Mouse (Mus musculus) forebrain, embryonic 10.5 days (tissue): ENCODE measurements around the gene Birc7. TPM values are rescaled to one million over a fixed set of nuclear protein-coding genes. Genes with fewer than 3 reads are reported as not detected.

Source experiments
- DNase-seq: peaks from one replicate; pipeline ENCODE4 v3.0.0-alpha.2; 2017; ENCODE audit warnings: low spot score; ENCODE audit errors: extremely low spot score
- H3K27ac ChIP-seq: fragments of 300-500 bp; sonication (generic); 2 replicates; pipeline ENCODE4 v1.5.1; 2016; ENCODE audit warnings: mild to moderate bottlenecking
- H3K27me3 ChIP-seq: fragments of 300-500 bp; sonication (generic); 2 replicates; pipeline ENCODE4 v1.6.1; 2016; ENCODE audit warnings: mild to moderate bottlenecking; ENCODE audit not compliant: poor library complexity, severe bottlenecking
- H3K36me3 ChIP-seq: fragments of 300-500 bp; sonication (generic); replicated peaks from 2 replicates; pipeline ENCODE4 v1.6.1; 2016; ENCODE audit warnings: mild to moderate bottlenecking, moderate library complexity
- H3K4me1 ChIP-seq: fragments of 300-500 bp; sonication (generic); 2 replicates; pipeline ENCODE4 v1.6.1; 2016
- H3K4me3 ChIP-seq: fragments of 300-500 bp; sonication (generic); 2 replicates; pipeline ENCODE4 v1.5.1; 2016; ENCODE audit warnings: mild to moderate bottlenecking, moderate library complexity
- H3K9me3 ChIP-seq: fragments of 300-500 bp; sonication (generic); 2 replicates; pipeline ENCODE4 v1.6.1; 2016; ENCODE audit warnings: mild to moderate bottlenecking, moderate library complexity
- WGBS: fragments of 180-500 bp; shearing (Covaris S2); methylation state at CpG from one replicate; pipeline ENCODE4 v1.1.7; 2016; 5-methylcytosine and 5-hydroxymethylcytosine counted together
- polyA plus RNA-seq: library from polyadenylated mRNA; unstranded; fragments of >200 nt; fragmentation: Nextera tagmentation; extraction: Ambion mirVana; gene quantifications from 2 replicates; pipeline ENCODE4 v1.2.1, GENCODE M21; 2016

Gene Birc7
- 0.54 and 0.56 TPM in 2 replicates for polyA plus RNA-seq

DNA sequence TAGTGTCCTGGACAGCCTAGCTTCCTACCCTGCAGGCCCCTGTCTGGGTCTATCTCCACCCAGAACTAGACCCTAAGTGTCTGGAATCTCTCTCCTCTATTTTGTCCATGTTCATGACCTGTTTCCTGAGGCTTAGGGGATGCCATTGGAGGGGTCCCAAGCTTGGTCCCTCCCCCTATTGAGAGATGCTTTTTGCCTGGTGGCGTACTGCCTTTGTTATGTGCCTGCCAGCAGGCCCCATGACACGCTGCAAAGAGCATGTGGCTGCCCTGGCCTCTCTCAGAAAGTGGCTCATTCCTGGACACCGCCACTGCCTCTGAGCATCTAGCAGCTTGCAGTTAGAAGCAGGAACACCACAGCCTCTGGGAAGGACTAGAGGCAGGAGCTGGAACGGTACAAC lies at the start of gene Birc7:
TSS of gene Birc7 (plus strand) at position 301 of the 400 bp plus-strand sequence.
- Histone ChIP-seq H3K27ac (peak within 1 kb of the TSS; percentile 36), H3K27me3 (peaks cover 5% of the 10 kb centered on the region; the same call in 1 of the 2 replicates), H3K9me3 (no peaks in the 10 kb centered on the region), H3K4me1 (peaks cover 13% of the 10 kb centered on the region), H3K36me3 (no peaks in the 10 kb centered on the region), H3K4me3 (no peak within 1 kb of the TSS)
- DNase-seq = no peak
- WGBS = 69% methylated on average over 4 of the region's 4 CpGs

DNA sequence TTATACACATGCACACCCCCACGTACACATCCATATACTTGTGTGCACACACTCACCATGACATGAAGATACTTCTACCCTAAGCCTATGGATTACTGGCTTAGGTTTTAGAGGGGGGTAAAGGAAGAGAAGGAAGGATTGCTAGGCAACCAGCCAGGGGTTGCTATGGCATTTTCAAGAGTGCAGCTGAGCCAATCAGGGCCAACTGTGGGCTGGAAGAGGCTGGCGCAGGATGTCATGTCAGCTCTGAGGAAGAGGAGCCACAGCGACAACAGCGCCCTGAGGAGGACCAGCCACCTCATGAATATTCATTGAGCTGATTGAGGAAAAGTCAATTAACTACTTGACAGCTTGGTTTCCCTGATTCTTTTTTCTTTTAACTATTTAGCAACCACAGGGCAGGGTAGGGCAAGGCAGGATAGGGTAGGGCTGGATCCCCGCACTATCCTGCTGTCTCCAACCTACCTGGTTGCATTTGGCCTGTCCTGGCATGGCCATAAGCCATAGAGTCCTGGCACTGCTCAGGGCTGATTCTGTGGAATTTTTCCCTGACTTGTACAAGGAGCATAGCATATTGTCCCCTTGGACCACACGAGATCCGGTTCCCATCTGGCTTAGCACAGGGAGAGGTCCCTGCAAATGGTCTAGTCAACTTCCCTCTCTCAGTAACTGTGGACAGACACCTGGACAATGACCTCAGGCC lies 49.3 kb upstream of the Birc7 start:
- Histone ChIP-seq H3K27me3 (no peaks in the 10 kb centered on the region), H3K36me3 (peaks cover 92% of the 10 kb centered on the region), H3K4me3 (no peak overlapping the region; the same call in 1 of the 2 replicates), H3K4me1 (peaks cover 33% of the 10 kb centered on the region), H3K27ac (peak overlapping the region; percentile 26; the same call in 1 of the 2 replicates), H3K9me3 (no peaks in the 10 kb centered on the region)
- no peak for DNase-seq
- 53% methylated on average over 7 of the region's 7 CpGs for WGBS

DNA sequence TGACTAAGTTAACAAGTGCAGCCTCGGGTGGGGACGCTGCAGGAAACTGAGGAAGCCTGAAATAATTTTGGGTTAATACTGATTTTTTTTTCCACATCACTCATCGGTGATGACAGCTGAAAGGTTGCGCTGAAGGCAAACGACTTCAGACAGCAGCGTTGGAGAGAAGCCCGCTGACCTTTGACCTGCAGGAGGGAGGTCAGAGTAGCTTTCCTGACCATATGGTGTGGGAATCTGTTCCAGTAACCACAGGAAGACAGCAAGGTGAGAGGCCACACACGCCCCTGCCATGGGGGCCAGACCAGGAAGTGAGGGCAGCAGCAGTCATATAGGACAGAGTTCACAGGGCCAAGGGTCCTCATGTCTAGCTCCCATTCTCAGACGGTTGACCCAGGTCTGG lies 47.5 kb upstream of the Birc7 start:
- DNase-seq = no peak
- Histone ChIP-seq H3K4me3 (no peak overlapping the region), H3K9me3 (no peaks in the 10 kb centered on the region), H3K4me1 (peaks cover 44% of the 10 kb centered on the region), H3K27ac (no peak overlapping the region), H3K36me3 (peaks cover 99% of the 10 kb centered on the region), H3K27me3 (no peaks in the 10 kb centered on the region)
- 70% methylated on average over 9 of the region's 9 CpGs for WGBS

DNA sequence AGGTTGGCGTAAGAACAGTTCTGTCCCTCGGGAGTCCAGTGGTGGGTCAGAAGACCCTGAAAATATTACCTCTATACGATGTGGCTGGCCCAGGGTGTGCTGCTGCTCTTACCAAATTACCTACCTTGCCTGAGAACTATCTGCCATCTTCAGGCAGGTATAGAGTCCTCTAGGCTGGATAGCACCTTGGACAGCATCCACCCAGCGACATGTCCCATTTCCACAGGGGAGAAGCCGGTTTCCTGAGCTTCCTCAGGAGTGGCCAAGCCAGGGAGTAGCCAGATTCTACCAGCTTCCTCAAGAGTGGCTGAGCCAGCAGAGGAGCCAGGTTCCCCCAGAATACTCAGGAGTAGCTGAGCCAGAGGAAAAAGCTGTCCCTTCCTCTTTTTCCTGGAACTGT lies 43.6 kb upstream of the Birc7 start:
- peaks cover 72% of the 10 kb centered on the region for H3K36me3 ChIP-seq
- DNase-seq = no peak
- peak overlapping the region; percentile 51; the same call in 1 of the 2 replicates for H3K27ac ChIP-seq
- no peak overlapping the region for H3K4me3 ChIP-seq
- 78% methylated on average over 5 of the region's 5 CpGs for whole genome bisulfite sequencing
- no peaks in the 10 kb centered on the region for H3K9me3 ChIP-seq
- H3K4me1 ChIP-seq = peaks cover 64% of the 10 kb centered on the region
- H3K27me3 ChIP-seq = peaks cover 26% of the 10 kb centered on the region

DNA sequence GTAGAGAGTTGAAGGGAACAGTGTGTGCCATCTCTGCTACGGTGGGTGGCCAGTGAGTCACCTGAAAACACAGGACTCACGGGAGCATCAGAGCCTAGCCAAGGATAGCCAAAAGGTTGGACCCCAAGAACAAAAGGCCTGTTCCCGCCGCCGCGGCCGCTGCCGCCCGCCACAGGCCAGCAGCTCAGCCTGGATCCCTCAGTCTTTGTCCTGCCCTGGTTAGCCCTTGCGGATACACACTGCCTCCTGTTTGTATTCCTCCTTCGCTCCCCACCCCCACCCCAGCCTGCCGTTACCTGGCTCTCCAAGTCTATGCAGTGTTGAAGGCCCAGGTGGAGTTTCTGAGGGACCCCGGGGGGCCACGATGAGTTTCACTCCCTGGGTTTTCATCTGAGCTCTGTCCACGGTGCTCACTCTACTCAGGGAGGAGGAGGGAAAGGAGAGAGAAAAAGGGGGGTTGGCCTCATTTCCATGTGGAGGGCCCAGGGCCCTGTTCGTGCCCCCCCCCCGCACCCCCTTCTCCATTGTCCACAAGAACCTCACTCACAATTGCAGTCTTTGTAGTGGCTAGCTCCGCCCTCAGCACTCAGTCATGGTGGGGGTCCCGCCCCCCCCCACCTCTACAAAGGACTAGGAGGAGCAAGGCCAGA lies 39.4 kb upstream of the Birc7 start:
- peaks cover 30% of the 10 kb centered on the region for H3K36me3 ChIP-seq
- no peaks in the 10 kb centered on the region for H3K9me3 ChIP-seq
- peaks cover 92% of the 10 kb centered on the region for H3K4me1 ChIP-seq
- peaks cover 67% of the 10 kb centered on the region for H3K27me3 ChIP-seq
- peak overlapping the region; percentile 99 for H3K27ac ChIP-seq
- H3K4me3 ChIP-seq = peak overlapping the region; percentile 88
- WGBS = 2% methylated on average over 19 of the region's 19 CpGs
- peak; percentile 79 for DNase-seq

DNA sequence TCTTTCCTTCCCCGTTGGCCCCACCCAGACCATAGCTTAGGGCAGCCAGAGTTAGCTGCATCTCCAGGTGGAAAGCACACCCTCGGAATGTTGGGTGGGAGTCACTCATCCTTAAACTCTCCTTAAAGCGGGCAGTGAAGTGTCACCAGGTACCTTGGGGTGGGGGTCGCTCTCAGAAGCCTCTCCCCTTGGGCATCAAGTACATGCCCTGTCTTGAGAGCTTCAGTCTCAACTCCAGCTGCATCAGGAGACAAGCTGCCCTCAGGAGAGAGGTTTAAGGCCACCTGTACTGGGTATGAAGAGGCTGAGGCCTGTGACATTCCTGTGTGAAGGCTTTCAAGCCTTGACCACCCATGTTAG lies 38.9 kb upstream of the Birc7 start:
- H3K4me3 ChIP-seq = peak overlapping the region; percentile 88
- peaks cover 72% of the 10 kb centered on the region for H3K27me3 ChIP-seq
- no peak for DNase-seq
- H3K9me3 ChIP-seq = no peaks in the 10 kb centered on the region
- 4% methylated on average over 4 of the region's 4 CpGs for WGBS
- H3K4me1 ChIP-seq = peaks cover 96% of the 10 kb centered on the region
- H3K27ac ChIP-seq = peak overlapping the region; percentile 99
- H3K36me3 ChIP-seq = peaks cover 25% of the 10 kb centered on the region

DNA sequence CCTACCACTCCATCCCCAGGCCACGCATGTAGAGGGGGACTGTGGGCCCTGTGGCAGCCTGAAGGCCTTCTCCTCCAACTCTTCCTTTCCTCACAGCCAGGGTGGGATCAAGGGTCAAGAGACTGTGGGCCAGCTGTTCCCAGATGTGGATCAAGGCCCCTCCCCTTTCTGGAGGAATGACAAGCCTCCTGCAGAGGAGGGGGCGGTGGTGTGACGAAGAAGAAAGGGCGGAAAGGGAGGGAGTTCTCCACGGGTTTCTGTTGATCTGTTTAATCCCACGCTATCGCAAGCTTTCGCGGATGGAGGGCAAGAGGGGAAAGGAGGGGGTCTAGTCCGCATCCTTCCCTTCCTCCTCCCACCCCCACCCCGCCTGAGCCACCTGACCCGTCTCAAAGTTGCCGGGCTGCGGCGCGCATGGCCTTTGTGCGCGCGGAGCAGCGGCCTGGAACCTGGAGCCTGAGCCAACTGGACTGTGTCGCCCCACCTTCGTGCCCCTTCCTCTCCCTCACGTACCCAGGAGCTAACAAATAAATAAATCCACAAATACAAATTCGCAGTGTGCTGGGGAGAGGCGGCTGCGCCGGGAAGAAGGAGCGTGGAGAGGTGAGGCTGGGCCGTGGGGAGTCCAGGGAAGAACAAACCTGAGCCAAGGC lies 38.3 kb upstream of the Birc7 start:
- DNase-seq = peak; percentile 80
- Histone ChIP-seq H3K4me3 (peak overlapping the region; percentile 88), H3K9me3 (no peaks in the 10 kb centered on the region), H3K4me1 (peaks cover 98% of the 10 kb centered on the region), H3K36me3 (peaks cover 23% of the 10 kb centered on the region), H3K27me3 (peaks cover 75% of the 10 kb centered on the region), H3K27ac (peak overlapping the region; percentile 99)
- under 1% methylated on average over 26 of the region's 29 CpGs for WGBS

DNA sequence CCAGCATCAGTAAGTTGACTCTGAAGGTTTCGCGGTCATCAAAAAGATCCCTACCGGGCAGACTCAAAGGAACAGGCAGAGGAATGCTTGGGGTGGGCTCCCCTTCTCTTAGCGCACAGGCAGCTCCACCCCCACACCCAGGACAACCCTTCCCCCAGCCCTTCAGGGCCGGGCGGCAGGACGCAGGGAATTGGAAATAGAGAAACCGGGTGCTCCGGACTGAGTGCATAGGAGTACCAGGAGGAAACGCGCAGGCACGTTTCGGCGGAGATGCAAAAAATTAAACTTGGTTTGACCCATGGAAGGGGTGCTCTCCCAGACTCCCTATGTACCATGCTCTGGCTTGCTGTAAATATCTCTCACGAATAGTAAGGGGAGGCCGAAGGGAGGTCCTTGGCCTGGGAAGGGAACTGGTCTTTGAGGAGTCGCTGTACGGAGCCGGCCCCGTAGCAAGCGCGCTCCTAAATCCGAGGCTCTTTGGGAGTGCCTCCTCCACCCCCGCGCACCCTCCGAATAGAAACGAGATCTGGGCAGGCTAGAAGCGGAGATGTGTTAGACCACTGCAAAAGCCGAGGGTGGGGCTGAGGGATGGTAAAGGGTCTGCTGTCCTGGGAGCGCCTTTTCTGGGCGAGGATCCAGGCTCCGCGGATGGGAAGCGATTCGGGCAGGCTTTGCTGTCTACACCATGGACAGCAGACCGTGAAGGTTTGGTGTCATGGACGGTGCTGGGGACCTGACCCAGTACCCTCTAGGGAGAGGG lies 37.6 kb upstream of the Birc7 start:
- peak; percentile 65 for DNase-seq
- H3K9me3 ChIP-seq = no peaks in the 10 kb centered on the region
- H3K36me3 ChIP-seq = peaks cover 24% of the 10 kb centered on the region
- peaks cover 82% of the 10 kb centered on the region for H3K27me3 ChIP-seq
- H3K4me1 ChIP-seq = peaks cover 98% of the 10 kb centered on the region
- under 1% methylated on average over 37 of the region's 37 CpGs for WGBS
- H3K27ac ChIP-seq = peak overlapping the region; percentile 99
- H3K4me3 ChIP-seq = peak overlapping the region; percentile 88

DNA sequence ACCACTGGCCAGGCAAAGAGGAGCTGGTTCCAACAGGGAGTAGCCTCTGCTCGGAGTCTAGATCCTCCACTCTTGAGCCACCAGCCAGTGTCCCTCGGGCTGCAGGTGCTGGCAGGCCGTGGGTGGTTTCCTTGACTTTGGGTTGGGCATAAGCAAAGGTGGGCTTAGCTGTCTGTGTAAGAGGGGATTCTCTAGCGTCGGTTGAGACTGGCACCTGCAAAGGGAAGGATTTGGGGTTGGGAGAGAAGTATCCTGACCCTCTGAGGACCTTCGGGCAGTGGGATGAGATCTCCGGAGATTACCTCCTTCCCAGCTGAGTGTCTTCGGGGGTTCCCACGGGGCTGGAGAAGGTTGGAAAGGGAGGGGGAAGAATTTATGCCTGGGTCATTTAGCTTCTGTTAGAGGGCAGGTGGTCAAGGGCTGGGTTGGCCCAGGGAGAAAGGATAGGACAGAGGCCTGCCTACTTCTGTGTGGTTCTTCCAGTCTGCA lies 36.9 kb upstream of the Birc7 start:
- 4% methylated on average over 9 of the region's 9 CpGs for WGBS
- peaks cover 18% of the 10 kb centered on the region for H3K36me3 ChIP-seq
- DNase-seq = peak; percentile 50
- peak overlapping the region; percentile 99 for H3K27ac ChIP-seq
- H3K4me3 ChIP-seq = peak overlapping the region; percentile 88
- H3K4me1 ChIP-seq = peaks cover 98% of the 10 kb centered on the region
- no peaks in the 10 kb centered on the region for H3K9me3 ChIP-seq
- peaks cover 83% of the 10 kb centered on the region for H3K27me3 ChIP-seq

DNA sequence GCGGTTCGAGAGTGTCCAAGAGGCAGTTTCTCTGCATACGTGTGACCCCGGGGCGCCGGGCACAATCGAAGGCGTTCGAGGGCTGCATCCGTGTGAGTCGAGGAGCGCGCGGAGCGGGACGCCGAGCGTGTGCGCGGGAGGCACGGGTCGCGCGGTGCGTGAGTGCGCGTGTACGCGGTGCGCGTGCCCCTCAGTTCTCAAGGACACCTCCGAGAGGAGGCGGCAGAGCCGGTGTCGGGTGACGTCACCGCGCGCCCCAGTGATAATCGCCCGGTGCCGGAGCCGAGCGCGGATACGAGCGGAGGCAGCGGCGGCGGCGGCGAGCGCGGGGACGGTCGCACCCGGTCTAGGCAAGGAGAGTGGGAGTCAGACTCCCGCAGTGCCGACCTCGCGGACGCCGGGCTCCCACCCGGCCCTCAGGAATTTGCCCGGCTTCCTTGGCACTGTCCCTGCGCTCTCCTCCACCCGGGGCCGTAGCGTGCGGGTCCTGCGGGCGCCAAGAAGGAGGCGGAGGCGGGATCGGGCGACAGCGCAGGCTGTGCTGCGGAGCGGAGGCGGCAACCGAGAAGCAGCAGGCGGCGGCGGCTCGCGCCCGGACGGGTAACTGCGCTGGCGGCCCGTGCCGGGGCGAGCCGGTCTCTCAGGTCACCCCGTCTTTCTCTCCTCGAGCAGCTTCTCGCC lies 35.8 kb upstream of the Birc7 start:
- DNase-seq = peak; percentile 76
- Histone ChIP-seq H3K36me3 (peaks cover 12% of the 10 kb centered on the region), H3K4me3 (peak overlapping the region; percentile 88), H3K27me3 (peaks cover 80% of the 10 kb centered on the region), H3K9me3 (no peaks in the 10 kb centered on the region), H3K4me1 (peaks cover 91% of the 10 kb centered on the region), H3K27ac (peak overlapping the region; percentile 99)
- WGBS = under 1% methylated on average over 94 of the region's 97 CpGs

DNA sequence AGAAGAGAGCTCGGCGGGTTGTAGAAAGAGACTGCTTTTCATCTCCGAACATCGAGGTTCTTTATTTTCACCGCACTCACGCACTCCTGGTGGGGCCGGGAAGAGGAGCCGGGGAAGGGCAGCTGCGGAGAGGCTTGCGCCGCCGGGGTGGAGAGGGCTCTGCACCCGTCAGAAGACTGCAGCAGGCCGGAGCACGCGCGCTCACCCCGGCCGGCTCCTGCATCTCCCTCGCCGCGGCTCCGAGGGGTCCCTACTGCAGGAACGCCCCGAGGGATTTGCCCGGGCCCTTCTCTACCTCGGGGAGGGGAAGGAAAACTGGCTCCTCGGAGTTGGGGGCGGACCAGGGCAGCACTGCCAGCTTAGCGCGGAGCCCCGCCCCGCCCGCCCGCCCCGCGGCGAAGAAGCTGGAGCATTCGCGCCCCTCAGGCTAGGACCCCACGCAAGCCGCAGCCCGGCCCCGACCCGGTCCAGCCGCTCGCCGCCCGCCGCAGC lies 35.2 kb upstream of the Birc7 start:
- WGBS = under 1% methylated on average over 50 of the region's 50 CpGs
- Histone ChIP-seq H3K27me3 (peaks cover 74% of the 10 kb centered on the region), H3K4me1 (peaks cover 85% of the 10 kb centered on the region), H3K9me3 (no peaks in the 10 kb centered on the region), H3K4me3 (peak overlapping the region; percentile 88), H3K36me3 (peaks cover 12% of the 10 kb centered on the region), H3K27ac (peak overlapping the region; percentile 99)
- no peak for DNase-seq
